Mouse (Mus musculus): Measurements from ENCODE around the gene Nrcam.
A peak's percentile ranks its signal among the peaks of the same experiment; 100 is the strongest.

Gene Nrcam

GRCm38 (mm10) chr12:44515066-44515465 is 186.4 kb downstream of the Nrcam start:
- DNase-seq (ENCODE audit: low spot score in 2 of 2) = no peak

DNA sequence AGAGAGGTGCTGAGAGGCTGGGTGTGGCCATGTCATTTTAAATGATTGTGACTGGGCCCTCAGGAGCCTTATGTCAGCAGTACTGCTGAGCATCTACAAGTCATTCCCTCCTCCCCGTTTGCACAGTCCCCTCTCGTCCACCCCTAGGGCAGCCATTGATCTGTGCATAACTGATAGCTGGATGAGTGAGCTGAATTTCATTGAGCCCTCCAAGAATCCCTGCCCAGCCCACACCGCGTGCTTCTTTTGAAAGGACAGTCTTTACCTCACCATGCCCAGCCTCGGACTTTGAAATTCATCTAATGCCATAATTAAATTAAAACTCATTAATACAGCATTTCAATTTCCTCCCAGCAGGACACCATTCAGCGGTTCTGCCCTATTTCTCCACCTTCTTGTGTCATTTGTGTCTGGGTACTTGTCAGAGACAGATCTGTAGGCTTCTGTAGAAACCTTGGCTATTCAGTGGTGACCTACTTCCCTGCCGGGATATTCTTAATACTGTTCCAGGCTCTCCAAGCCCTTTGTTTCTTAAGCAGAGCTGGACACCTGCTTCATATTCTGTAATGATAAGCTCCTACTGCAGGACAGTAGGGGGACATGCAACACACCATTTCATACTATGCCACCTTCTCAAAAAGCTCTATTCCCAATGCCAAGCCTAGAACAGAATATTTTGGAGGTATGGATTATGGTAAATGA is 190.9 kb downstream of the Nrcam start:
- DNase-seq (ENCODE audit: low spot score in 2 of 2) = no peak

GRCm38 (mm10) chr12:44521496-44521895 is 192.8 kb downstream of the Nrcam start:
- no peak for DNase-seq (ENCODE audit: low spot score in 2 of 2)

GRCm38 (mm10) chr12:44524621-44525565 is 196.2 kb downstream of the Nrcam start:
- no peak for DNase-seq (ENCODE audit: low spot score in 2 of 2)

DNA sequence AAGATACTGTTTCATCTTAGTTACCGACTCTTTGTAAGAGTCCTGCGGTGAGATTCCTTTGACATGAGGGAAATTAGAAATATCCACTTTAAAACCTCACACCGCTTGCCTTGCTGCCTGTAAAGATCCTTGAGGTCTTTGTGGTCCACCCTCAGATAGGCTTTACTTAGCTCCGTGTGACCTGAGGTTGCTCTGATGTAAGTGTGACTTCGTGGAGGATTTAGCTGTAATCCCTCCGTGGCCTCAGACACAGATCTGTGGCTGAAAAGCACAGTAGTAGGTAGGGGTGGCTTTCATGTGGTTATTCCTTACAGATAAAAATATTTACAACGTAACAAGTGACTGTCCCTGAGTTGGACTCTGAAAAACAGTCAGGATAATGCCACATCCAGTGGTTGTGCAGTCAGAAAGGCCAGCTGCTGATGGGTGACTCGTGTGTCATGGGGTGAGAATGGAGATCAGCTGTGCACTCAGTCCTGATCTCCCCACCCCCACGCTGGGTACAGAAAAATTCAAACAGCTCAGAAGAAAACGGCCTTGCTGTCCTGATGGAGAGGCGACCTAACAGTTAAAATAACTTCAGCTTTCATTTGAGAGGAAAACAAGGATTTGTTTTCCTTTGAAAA is 199.8 kb downstream of the Nrcam start:
- DNase-seq (ENCODE audit: low spot score in 2 of 2) = no peak

GRCm38 (mm10) chr12:44532337-44533113 is 203.8 kb downstream of the Nrcam start:
- no peak for DNase-seq (ENCODE audit: low spot score in 2 of 2)

DNA sequence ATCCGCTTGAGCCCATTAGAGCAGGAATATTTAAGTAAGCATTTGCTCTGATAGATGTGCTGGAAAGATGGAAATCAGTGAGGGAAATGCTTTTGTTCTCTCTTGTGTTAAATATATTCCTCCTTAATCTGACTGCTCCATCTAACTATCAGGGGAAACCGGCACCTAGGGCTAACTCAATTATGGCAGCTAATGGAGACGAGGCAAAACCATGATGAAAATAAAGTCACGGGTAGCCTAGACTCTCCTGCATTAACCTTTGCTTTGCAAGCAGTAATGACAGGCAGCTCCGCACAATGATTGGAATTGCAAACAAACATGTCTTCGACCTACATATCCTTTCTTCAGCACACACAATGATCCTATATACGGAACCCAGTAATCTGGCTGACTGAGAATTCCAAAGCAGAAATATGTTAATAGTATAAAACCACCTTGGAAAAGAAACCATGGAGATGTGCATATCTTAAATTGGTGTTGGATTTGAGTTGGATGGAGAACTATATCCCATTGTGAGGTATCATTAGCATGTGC is 205.5 kb downstream of the Nrcam start:
- DNase-seq (ENCODE audit: low spot score in 2 of 2) = no peak

DNA sequence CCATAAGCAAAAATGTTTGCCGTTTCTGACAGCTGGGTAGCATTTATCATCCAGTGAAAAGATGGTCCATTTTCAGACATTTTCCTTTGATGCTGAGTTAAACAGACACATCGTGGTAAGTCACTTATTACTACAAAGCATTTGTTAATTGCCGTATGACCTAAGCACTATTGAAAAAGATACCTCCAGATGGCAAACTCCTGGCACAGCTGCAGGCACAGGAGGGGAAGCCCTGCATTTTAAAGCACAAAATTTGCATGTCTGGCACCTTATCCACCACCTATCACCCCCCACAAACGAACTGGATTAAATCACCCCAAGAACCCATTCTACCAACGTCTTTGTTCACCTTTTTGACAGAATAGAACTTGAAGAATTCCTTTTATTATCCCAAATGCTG is 206.9 kb downstream of the Nrcam start:
- DNase-seq (ENCODE audit: low spot score in 2 of 2) = no peak

GRCm38 (mm10) chr12:44547721-44548369 is 219.2 kb downstream of the Nrcam start:
- peak; percentile 23 to 53 for DNase-seq (ENCODE audit: low spot score in 2 of 2)

GRCm38 (mm10) chr12:44548465-44548864 is 219.8 kb downstream of the Nrcam start:
- no peak for DNase-seq (ENCODE audit: low spot score in 2 of 2)

GRCm38 (mm10) chr12:44551614-44552013 is 222.9 kb downstream of the Nrcam start:
- no peak for DNase-seq (ENCODE audit: low spot score in 2 of 2)

- no peak for DNase-seq (ENCODE audit: low spot score in 2 of 2)
Measured at GRCm38 (mm10) chr12:44554051-44554450, 225.4 kb downstream of the Nrcam start.

DNA sequence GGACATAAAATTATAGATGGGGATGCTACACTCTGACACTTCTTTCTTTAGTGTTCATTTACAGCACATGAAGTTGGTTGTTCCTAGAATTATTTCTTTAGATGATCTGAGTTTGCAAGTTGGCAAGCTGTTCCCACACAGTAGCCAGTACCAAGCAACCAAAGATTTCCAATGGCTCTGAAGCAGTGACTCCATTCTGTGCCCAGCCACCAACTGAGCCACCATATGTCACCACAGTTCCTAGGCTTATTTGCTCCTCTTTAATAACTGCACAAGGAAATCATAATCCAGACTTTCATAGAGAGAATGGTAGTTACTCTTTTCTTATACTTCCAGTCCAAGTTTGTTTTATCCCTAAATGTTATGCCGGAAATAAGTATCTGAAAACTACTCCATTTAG is 226.1 kb downstream of the Nrcam start:
- DNase-seq (ENCODE audit: low spot score in 2 of 2) = no peak

DNA sequence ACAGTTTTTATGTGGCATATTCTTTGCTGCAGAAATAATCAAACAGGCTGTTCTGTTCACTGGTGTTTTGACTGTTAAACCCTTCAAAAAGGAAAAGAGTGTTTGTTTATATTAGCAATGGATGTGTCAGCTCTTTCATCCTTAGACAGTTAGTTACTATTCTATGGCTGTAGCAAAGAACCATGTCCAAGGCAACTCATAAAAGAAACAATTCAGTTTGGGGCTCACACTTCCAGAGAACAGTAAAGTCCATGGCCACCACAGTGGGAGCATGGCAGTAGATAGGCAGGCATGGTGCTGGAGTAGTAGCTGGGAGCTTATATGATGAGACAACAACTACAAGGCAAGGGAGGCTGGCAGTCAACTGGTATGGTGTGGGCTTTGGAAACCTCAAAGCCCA is 231.3 kb downstream of the Nrcam start:
- DNase-seq (ENCODE audit: low spot score in 2 of 2) = no peak

DNA sequence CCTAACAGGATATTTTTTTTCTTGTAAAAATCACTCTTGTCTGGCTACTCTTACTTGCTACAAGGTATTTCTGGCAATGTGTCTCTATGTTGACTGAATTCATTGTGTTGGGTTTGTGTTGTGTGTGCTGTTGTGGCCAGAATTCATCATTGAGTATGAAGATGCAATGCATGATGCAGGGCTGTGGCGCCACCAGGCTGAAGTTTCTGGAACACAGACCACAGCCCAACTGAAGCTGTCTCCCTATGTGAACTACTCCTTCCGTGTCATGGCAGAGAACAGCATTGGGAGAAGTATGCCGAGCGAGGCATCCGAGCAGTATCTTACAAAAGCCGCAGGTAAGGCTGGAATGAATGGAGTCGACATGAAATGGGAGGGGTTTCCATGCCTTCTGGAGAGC is 241.4 kb downstream of the Nrcam start:
- no peak for DNase-seq (ENCODE audit: low spot score in 2 of 2)

DNA sequence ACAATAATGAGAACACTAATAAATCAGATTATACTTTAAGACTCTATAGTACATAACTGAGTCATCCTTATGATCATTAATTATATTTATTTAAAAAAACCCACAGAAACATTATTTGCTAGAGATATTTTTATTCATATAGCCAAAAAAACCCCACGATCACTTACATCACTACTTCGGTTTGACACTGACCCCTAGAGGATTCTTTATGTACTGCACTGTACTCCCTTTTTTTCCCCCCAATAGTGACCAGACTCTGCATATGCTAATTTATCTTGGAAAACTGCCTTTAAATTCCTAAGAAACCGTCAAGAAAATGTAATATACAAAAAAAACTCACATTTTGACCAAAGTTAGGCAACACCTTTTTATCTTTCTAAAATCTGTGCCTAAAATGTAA is 244.0 kb downstream of the Nrcam start:
- DNase-seq (ENCODE audit: low spot score in 2 of 2) = no peak

- DNase-seq (ENCODE audit: low spot score in 2 of 2) = no peak
Measured at GRCm38 (mm10) chr12:44574167-44574566, 245.5 kb downstream of the Nrcam start.

DNA sequence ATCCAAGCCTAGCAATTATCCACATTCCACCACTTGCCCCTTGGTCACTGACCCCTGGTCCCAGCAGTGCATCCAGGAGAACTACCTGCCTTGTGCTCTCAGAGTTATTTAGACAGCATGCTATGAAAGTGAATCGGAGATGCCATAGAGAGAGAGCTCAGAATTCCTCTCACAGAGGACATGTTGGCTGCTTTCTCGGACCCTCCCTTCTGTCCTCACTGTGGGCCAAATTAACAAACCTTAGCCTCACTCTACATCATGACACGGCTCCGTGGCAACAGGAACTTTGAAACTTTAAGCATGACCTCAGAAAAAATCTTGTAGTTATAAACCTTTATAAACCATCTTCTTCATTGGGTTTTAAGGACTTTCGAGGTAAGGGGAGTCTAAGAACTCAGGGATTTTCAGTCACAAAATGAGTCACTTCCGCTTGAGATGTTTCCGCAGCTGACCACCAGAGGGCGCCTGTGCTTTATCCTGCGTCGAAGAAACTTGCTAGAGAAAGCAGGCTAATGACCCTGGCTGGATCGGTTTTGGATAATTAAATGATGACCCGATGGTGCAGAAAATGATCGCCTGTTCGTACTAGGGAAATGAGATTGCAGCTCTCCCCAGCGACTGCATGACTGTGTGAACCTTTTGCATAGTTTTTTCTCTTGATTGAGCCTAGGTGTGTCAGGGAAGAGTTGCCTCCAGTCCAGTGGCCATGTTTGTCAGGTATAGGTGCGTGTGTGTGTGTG is 272.9 kb downstream of the Nrcam start:
- DNase-seq (ENCODE audit: low spot score in 2 of 2) = peak; percentile 1 to 36

- DNase-seq (ENCODE audit: low spot score in 2 of 2) = no peak
Measured at GRCm38 (mm10) chr12:44602269-44602957, 273.7 kb downstream of the Nrcam start.

GRCm38 (mm10) chr12:44602958-44603331 is 274.3 kb downstream of the Nrcam start:
- DNase-seq (ENCODE audit: low spot score in 2 of 2) = no peak
